Comparison of ENCODE assay signal across 11 mouse cellular contexts in genomic region chr7:73614840-73615555, GRCm38 (mm10).
DNase-seq lines count a peak whose midpoint lies in the region; ATAC-seq and TF ChIP-seq lines count a peak whose summit lies in the region.
"Had no signal": no experiment of that assay in that cellular context is flagged by ENCODE, and none has a peak within 500 bp of the region (broad histone marks: within the 10 kb centered on the region; RNA-seq: fewer than 3 reads in every experiment).

No protein-coding gene starts in this region.

- ATAC-seq in hindbrain, embryonic 11.5 days (ENCODE audit: low FRiP score): no peak
- ATAC-seq in forebrain, embryonic 13.5 days: no peak
- ATAC-seq in midbrain, embryonic 14.5 days (ENCODE audit: low FRiP score, low TSS enrichment): no peak

- no peak for TF ChIP-seq CTCF in MEL (IDR thresholded peaks at IDR 0.05 in 2 of 3, conservative IDR thresholded peaks at IDR 0.05 in 1 of 3; ENCODE audit: control insufficient read depth in 1 of 3, insufficient read depth in 1 of 3, low read depth in 2 of 3, low read length in 3 of 3, poor library complexity in 1 of 3, severe bottlenecking in 1 of 3)

- peaks cover 12% of the 10 kb centered on the region; the same call in 1 of the 2 replicates for H3K79me2 ChIP-seq in MEL (ENCODE audit: control insufficient read depth, insufficient read depth, low read length, poor library complexity)

- TF ChIP-seq RAD21 in MEL (IDR thresholded peaks at IDR 0.05; ENCODE audit: low read depth, low read length): no peak

- H3K27ac ChIP-seq in hindbrain, embryonic 10.5 days: peak overlapping the region; percentile 35; the same call in 1 of the 2 replicates
- H3K27ac ChIP-seq in hindbrain, embryonic 11.5 days (ENCODE audit: low read depth, low read length): no peak overlapping the region
- peak overlapping the region; percentile 17 for H3K27ac ChIP-seq in MEL (ENCODE audit: control insufficient read depth, low read depth, low read length)
- H3K27ac ChIP-seq in forebrain, embryonic 13.5 days: peak overlapping the region; percentile 85
- peak overlapping the region; percentile 2; the same call in 1 of the 2 replicates for H3K27ac ChIP-seq in midbrain, embryonic 14.5 days (replicated peaks; ENCODE audit: low read depth, low read length)

- no peak overlapping the region for H3K4me2 ChIP-seq in hindbrain, embryonic 11.5 days (replicated peaks; ENCODE audit: low read depth, low read length)
- H3K4me2 ChIP-seq in forebrain, embryonic 13.5 days: peak overlapping the region; percentile 33
- H3K4me2 ChIP-seq in midbrain, embryonic 14.5 days (ENCODE audit: low read length): no peak overlapping the region

- H3K4me1 ChIP-seq in hindbrain, embryonic 10.5 days (replicated peaks): peaks cover 30% of the 10 kb centered on the region
- peaks cover 3% of the 10 kb centered on the region for H3K4me1 ChIP-seq in hindbrain, embryonic 11.5 days (replicated peaks; ENCODE audit: control insufficient read depth, insufficient read depth, low read length)
- H3K4me1 ChIP-seq in MEL (ENCODE audit: control insufficient read depth in 1 of 2, insufficient read depth in 2 of 2, low read length in 2 of 2): peaks cover 11 to 17% of the 10 kb centered on the region in 2 experiments
- peaks cover 41% of the 10 kb centered on the region for H3K4me1 ChIP-seq in forebrain, embryonic 13.5 days
- H3K4me1 ChIP-seq in midbrain, embryonic 14.5 days (ENCODE audit: control insufficient read depth, insufficient read depth, low read length): peaks cover 27% of the 10 kb centered on the region

- no peak for TF ChIP-seq EP300 in MEL (IDR thresholded peaks at IDR 0.05; ENCODE audit: low read depth in 1 of 2, low read length in 2 of 2)

- no peaks in the 10 kb centered on the region for H3K9me3 ChIP-seq in hindbrain, embryonic 10.5 days
- H3K9me3 ChIP-seq in hindbrain, embryonic 11.5 days (ENCODE audit: control insufficient read depth, low read length): no peaks in the 10 kb centered on the region
- no peaks in the 10 kb centered on the region for H3K9me3 ChIP-seq in MEL (replicated peaks; ENCODE audit: insufficient read depth, low read length)
- H3K9me3 ChIP-seq in forebrain, embryonic 13.5 days (replicated peaks): no peaks in the 10 kb centered on the region
- H3K9me3 ChIP-seq in midbrain, embryonic 14.5 days (ENCODE audit: control insufficient read depth, low read length): no peaks in the 10 kb centered on the region

- H3K27me3 ChIP-seq in hindbrain, embryonic 10.5 days (ENCODE audit: insufficient read depth, poor library complexity, severe bottlenecking): no peaks in the 10 kb centered on the region
- H3K27me3 ChIP-seq in hindbrain, embryonic 11.5 days (ENCODE audit: control insufficient read depth, insufficient read depth, low read length): no peaks in the 10 kb centered on the region
- no peaks in the 10 kb centered on the region for H3K27me3 ChIP-seq in MEL (ENCODE audit: control insufficient read depth in 1 of 2, insufficient read depth in 2 of 2, low read length in 2 of 2)
- no peaks in the 10 kb centered on the region for H3K27me3 ChIP-seq in forebrain, embryonic 13.5 days
- no peaks in the 10 kb centered on the region for H3K27me3 ChIP-seq in midbrain, embryonic 14.5 days (ENCODE audit: control insufficient read depth, insufficient read depth, low read length)

- TF ChIP-seq POLR2A in MEL (IDR thresholded peaks at IDR 0.05; ENCODE audit: control insufficient read depth in 1 of 2, insufficient read depth in 1 of 2, low read depth in 1 of 2, low read length in 2 of 2, poor library complexity in 1 of 2): no peak

- H3K4me3 ChIP-seq in hindbrain, embryonic 10.5 days: no peak overlapping the region
- no peak overlapping the region for H3K4me3 ChIP-seq in hindbrain, embryonic 11.5 days (ENCODE audit: low read depth, low read length)
- no peak overlapping the region for H3K4me3 ChIP-seq in MEL (ENCODE audit: control insufficient read depth in 1 of 2, insufficient read depth in 1 of 2, low read depth in 2 of 2, low read length in 2 of 2)
- H3K4me3 ChIP-seq in forebrain, embryonic 13.5 days: no peak overlapping the region
- no peak overlapping the region for H3K4me3 ChIP-seq in midbrain, embryonic 14.5 days (replicated peaks; ENCODE audit: low read depth, low read length)

- H3K9ac ChIP-seq in hindbrain, embryonic 11.5 days (ENCODE audit: low read depth, low read length): no peak overlapping the region
- H3K9ac ChIP-seq in MEL (ENCODE audit: control insufficient read depth, low read depth, low read length, poor library complexity, severe bottlenecking): no peak overlapping the region
- H3K9ac ChIP-seq in forebrain, embryonic 13.5 days: peak overlapping the region; percentile 41
- H3K9ac ChIP-seq in midbrain, embryonic 14.5 days (replicated peaks; ENCODE audit: low read length): no peak overlapping the region; the same call in 1 of the 2 replicates

- no peaks in the 10 kb centered on the region for H3K36me3 ChIP-seq in hindbrain, embryonic 10.5 days
- H3K36me3 ChIP-seq in hindbrain, embryonic 11.5 days (ENCODE audit: control insufficient read depth, insufficient read depth, low read length): no peaks in the 10 kb centered on the region
- H3K36me3 ChIP-seq in MEL (ENCODE audit: control insufficient read depth in 1 of 2, insufficient read depth in 2 of 2, low read length in 2 of 2): peaks cover 0 to 28% of the 10 kb centered on the region in 2 experiments; a peak in 2 of 4 replicates
- H3K36me3 ChIP-seq in forebrain, embryonic 13.5 days (ENCODE audit: poor library complexity, severe bottlenecking): no peaks in the 10 kb centered on the region
- H3K36me3 ChIP-seq in midbrain, embryonic 14.5 days (ENCODE audit: control insufficient read depth, insufficient read depth, low read length): no peaks in the 10 kb centered on the region

- 81% methylated on average over 8 of the region's 8 CpGs for WGBS in hindbrain, embryonic 10.5 days
- 83% methylated on average over 8 of the region's 8 CpGs for WGBS in hindbrain, embryonic 11.5 days
- 44% methylated on average over 8 of the region's 8 CpGs for WGBS in forebrain, embryonic 13.5 days
- WGBS in midbrain, embryonic 14.5 days: 58% methylated on average over 8 of the region's 8 CpGs

- no peak for DNase-seq in hindbrain, embryonic 10.5 days (ENCODE audit: low spot score)
- no peak for DNase-seq in hindbrain, embryonic 11.5 days (ENCODE audit: low spot score)
- DNase-seq in MEL (ENCODE audit: low read depth, low spot score): no peak
- no peak for DNase-seq in midbrain, embryonic 14.5 days
- no peak for DNase-seq in urinary bladder, adult 2 months (ENCODE audit: low spot score)
- DNase-seq in layer of hippocampus, adult 9-10 months (ENCODE audit: low spot score): no peak
- DNase-seq in yolk sac, embryonic 10.5 days (ENCODE audit: low spot score): no peak
- DNase-seq: adrenal gland, postnatal 36 days; kidney, postnatal 36 days; lung, postnatal 10 days had no signal

TF ChIP-seq in MEL, 35 proteins besides CTCF, POLR2A, EP300 and RAD21:
- TF ChIP-seq ZMIZ1 (IDR thresholded peaks at IDR 0.05; ENCODE audit: low read depth, low read length): no peak
- no peak for TF ChIP-seq CHD2 (IDR thresholded peaks at IDR 0.05; ENCODE audit: low read length)
